Mouse (Mus musculus): ENCODE results near the gene Homer1.

DNA sequence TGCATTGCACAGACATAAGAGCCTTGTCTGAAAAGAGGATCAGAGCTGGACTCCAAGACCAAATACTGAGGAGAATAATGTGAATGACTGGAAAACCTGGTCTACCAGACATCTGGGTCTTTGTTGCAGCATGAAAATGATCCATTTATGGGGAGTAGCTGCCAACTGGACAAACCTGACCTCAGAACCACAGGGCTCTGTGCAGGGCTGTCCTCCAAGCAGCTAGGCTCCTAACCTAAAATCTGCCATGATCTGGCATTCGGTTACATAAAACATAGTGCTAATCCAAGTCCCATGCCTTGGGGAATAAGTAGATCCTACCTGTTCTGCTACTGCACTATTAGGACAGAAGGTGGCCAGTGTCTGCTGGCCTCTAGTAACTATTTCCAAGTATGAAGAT lies 129.8 kb downstream of the Homer1 start:
- TF ChIP-seq CTCF (IDR thresholded peaks at IDR 0.05; ENCODE audit: borderline replicate concordance, insufficient read depth, low read length) = no peak
- TF ChIP-seq POLR2A (IDR thresholded peaks at IDR 0.05; ENCODE audit: low read depth, low read length) = no peak
